Mouse (Mus musculus): ENCODE data around the gene Fam198a. TPM values are rescaled to one million over a fixed set of nuclear protein-coding genes. Genes with fewer than 3 reads are reported as not detected.

Gene Fam198a
- polyA plus RNA-seq, 1 experiment from 2014 or later, result 1.6 TPM

- DNase-seq (ENCODE audit: low spot score) (no peak), ATAC-seq (no peak)
- no peaks in the 10 kb centered on the region for H3K27me3 ChIP-seq (replicated peaks; ENCODE audit: insufficient read depth, low read length)
- H3K9me3 ChIP-seq (ENCODE audit: low read length), result no peaks in the 10 kb centered on the region
- no peak overlapping the region for H3K9ac ChIP-seq (replicated peaks; ENCODE audit: low read depth)
- TF ChIP-seq EP300 (IDR thresholded peaks at IDR 0.05) (no peak), CTCF (IDR thresholded peaks at IDR 0.05) (no peak)
- H3K4me1 ChIP-seq (ENCODE audit: insufficient read depth, low read depth, low read length), result no peaks in the 10 kb centered on the region
- H3K36me3 ChIP-seq (ENCODE audit: insufficient read depth, low read length), result no peaks in the 10 kb centered on the region
- H3K4me2 ChIP-seq (replicated peaks; ENCODE audit: low read depth, low read length), result no peak overlapping the region
- WGBS, result 48% methylated on average over 3 of the region's 3 CpGs
- no peak overlapping the region for H3K27ac ChIP-seq (ENCODE audit: low read length)
- H3K4me3 ChIP-seq (ENCODE audit: low read depth, low read length), result no peak overlapping the region
Measured at GRCm38 (mm10) chr9:121993047-121993446, 42.3 kb downstream of the Fam198a start.

- Histone ChIP-seq H3K36me3 (ENCODE audit: insufficient read depth, low read length) (no peaks in the 10 kb centered on the region), H3K9me3 (ENCODE audit: low read length) (no peaks in the 10 kb centered on the region), H3K27me3 (replicated peaks; ENCODE audit: insufficient read depth, low read length) (no peaks in the 10 kb centered on the region), H3K9ac (replicated peaks; ENCODE audit: low read depth) (no peak overlapping the region), H3K4me2 (replicated peaks; ENCODE audit: low read depth, low read length) (peak overlapping the region; percentile 96), H3K4me3 (ENCODE audit: low read depth, low read length) (peak overlapping the region; percentile 60), H3K27ac (ENCODE audit: low read length) (no peak overlapping the region), H3K4me1 (ENCODE audit: insufficient read depth, low read depth, low read length) (no peaks in the 10 kb centered on the region)
- DNase-seq (ENCODE audit: low spot score), result no peak
- no peak for ATAC-seq
- WGBS, result 16% methylated on average over 9 of the region's 10 CpGs
- no peak for TF ChIP-seq CTCF (IDR thresholded peaks at IDR 0.05)
- TF ChIP-seq EP300 (IDR thresholded peaks at IDR 0.05), result no peak
Measured at GRCm38 (mm10) chr9:121995077-121995476, 44.3 kb downstream of the Fam198a start.

DNA sequence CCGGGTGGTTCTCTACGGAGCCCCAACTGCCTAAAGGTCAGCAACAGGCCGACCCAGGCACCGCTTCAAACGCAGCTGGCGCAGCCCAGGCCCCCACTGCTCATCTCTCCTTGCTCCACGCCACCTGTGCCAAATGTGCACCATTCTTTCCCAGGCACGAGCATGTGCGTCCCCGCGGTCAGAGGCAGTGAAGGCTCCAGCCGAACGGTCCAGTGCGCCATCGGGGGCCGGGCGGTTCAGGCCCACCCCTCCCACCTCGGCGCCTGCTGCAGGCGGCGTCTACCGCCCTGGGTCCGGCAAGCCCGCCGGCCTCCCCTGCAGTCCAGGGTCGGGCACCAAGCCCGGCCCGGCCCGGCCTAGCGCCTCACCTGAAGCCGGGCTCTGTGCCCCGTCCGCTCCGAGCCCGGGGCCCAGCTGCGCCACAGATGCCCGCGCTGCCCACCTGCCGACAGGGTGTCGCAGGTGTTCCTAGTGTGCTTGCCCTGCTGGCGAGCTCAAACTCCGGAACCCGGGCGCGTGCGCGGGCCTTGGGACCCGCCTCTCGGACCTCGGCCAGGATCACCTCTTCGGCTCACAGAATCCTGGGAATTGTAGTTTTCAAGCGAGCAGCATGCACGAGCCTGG lies 44.8 kb downstream of the Fam198a start:
- peak; percentile 87 for DNase-seq (ENCODE audit: low spot score)
- H3K27me3 ChIP-seq (replicated peaks; ENCODE audit: insufficient read depth, low read length), result no peaks in the 10 kb centered on the region
- no peaks in the 10 kb centered on the region for H3K36me3 ChIP-seq (ENCODE audit: insufficient read depth, low read length)
- peak overlapping the region; percentile 60 for H3K4me3 ChIP-seq (ENCODE audit: low read depth, low read length)
- H3K9ac ChIP-seq (replicated peaks; ENCODE audit: low read depth), result peak overlapping the region; percentile 29
- H3K9me3 ChIP-seq (ENCODE audit: low read length), result no peaks in the 10 kb centered on the region
- under 1% methylated on average over 44 of the region's 53 CpGs for WGBS
- no peak overlapping the region for H3K27ac ChIP-seq (ENCODE audit: low read length)
- ATAC-seq, result peak; percentile 89
- no peaks in the 10 kb centered on the region for H3K4me1 ChIP-seq (ENCODE audit: insufficient read depth, low read depth, low read length)
- TF ChIP-seq EP300 (IDR thresholded peaks at IDR 0.05) (no peak), CTCF (IDR thresholded peaks at IDR 0.05) (0 out of 2 replicates have a peak, but pooled peaks have one; percentile 22)
- peak overlapping the region; percentile 96 for H3K4me2 ChIP-seq (replicated peaks; ENCODE audit: low read depth, low read length)

DNA sequence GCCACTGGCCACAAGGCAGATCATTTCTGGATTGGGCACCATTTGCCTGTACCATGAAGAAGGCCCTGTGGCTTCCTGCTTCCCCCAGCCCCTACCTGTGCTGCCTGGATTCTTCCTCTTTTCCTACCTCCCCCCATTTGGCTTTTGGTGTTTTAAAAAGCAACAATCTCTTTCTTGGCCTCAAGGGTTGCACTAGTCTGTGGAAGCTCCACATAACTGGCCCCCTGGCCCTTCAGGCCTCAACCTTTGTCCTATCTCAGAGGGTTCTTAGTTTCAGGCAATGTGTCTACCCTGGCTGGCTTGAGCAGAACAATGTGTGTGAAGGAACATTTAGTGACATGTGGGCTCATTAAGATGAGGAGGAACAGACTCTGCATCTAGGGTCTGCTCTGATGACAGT lies 46.2 kb downstream of the Fam198a start, which contains the start of gene Pomgnt2:
TSS of gene Pomgnt2 (minus strand) at position 101 of the 400 bp plus-strand sequence.
- H3K9ac ChIP-seq (replicated peaks; ENCODE audit: low read depth), result no peak within 1 kb of the TSS
- no peak for TF ChIP-seq EP300 (IDR thresholded peaks at IDR 0.05)
- TF ChIP-seq CTCF (IDR thresholded peaks at IDR 0.05), result no peak
- no peaks in the 10 kb centered on the region for H3K4me1 ChIP-seq (ENCODE audit: insufficient read depth, low read depth, low read length)
- H3K4me2 ChIP-seq (replicated peaks; ENCODE audit: low read depth, low read length), result peak within 1 kb of the TSS; percentile 96
- H3K36me3 ChIP-seq (ENCODE audit: insufficient read depth, low read length), result no peaks in the 10 kb centered on the region
- H3K27me3 ChIP-seq (replicated peaks; ENCODE audit: insufficient read depth, low read length), result no peaks in the 10 kb centered on the region
- no peak within 1 kb of the TSS for H3K27ac ChIP-seq (ENCODE audit: low read length)
- DNase-seq (ENCODE audit: low spot score) (no peak), ATAC-seq (no peak)
- no peaks in the 10 kb centered on the region for H3K9me3 ChIP-seq (ENCODE audit: low read length)
- peak within 1 kb of the TSS; percentile 60 for H3K4me3 ChIP-seq (ENCODE audit: low read depth, low read length)

- WGBS, result 81% methylated on average over 4 of the region's 4 CpGs
Measured at GRCm38 (mm10) chr9:121997978-121998377, 47.2 kb downstream of the Fam198a start.

DNA sequence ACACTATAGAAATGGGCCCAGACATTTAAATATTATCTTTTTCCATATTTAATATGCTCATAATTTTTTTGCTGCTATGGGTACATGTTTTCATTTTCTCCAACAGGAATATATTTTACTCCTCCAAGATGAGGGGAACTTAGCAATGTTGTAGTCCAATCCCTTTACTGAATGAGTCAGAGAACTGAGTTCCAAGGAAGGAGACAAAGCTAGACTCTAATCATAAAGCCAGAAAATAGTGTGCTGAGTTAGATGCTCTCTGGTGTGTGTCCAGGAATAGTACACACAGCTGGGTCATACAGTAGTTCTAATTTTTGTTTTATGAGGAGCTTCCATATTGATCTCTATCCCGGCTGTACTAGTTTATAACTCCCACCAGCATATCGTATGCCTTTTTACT lies 55.4 kb downstream of the Fam198a start:
- Histone ChIP-seq H3K36me3 (ENCODE audit: insufficient read depth, low read length) (no peaks in the 10 kb centered on the region), H3K27me3 (replicated peaks; ENCODE audit: insufficient read depth, low read length) (no peaks in the 10 kb centered on the region), H3K4me1 (ENCODE audit: insufficient read depth, low read depth, low read length) (no peaks in the 10 kb centered on the region), H3K9me3 (ENCODE audit: low read length) (no peaks in the 10 kb centered on the region), H3K27ac (ENCODE audit: low read length) (no peak overlapping the region), H3K4me2 (replicated peaks; ENCODE audit: low read depth, low read length) (no peak overlapping the region), H3K4me3 (ENCODE audit: low read depth, low read length) (no peak overlapping the region), H3K9ac (replicated peaks; ENCODE audit: low read depth) (no peak overlapping the region)
- WGBS, result 90% methylated on average over 2 of the region's 2 CpGs
- no peak for TF ChIP-seq CTCF (IDR thresholded peaks at IDR 0.05)
- no peak for TF ChIP-seq EP300 (IDR thresholded peaks at IDR 0.05)
- DNase-seq (ENCODE audit: low spot score) (no peak), ATAC-seq (no peak)

More at GRCm38 (mm10) chr9:121997978-121998377, 47.2 kb downstream of the Fam198a start:
- Histone ChIP-seq H3K4me1 (ENCODE audit: insufficient read depth, low read depth, low read length) (no peaks in the 10 kb centered on the region), H3K27me3 (replicated peaks; ENCODE audit: insufficient read depth, low read length) (no peaks in the 10 kb centered on the region), H3K4me3 (ENCODE audit: low read depth, low read length) (no peak overlapping the region), H3K4me2 (replicated peaks; ENCODE audit: low read depth, low read length) (no peak overlapping the region), H3K9me3 (ENCODE audit: low read length) (no peaks in the 10 kb centered on the region), H3K9ac (replicated peaks; ENCODE audit: low read depth) (no peak overlapping the region), H3K27ac (ENCODE audit: low read length) (no peak overlapping the region), H3K36me3 (ENCODE audit: insufficient read depth, low read length) (no peaks in the 10 kb centered on the region)
- TF ChIP-seq CTCF (IDR thresholded peaks at IDR 0.05) (no peak), EP300 (IDR thresholded peaks at IDR 0.05) (no peak)
- ATAC-seq (no peak), DNase-seq (ENCODE audit: low spot score) (no peak)

Measured in lung, postnatal 0 days (tissue).